Mouse (Mus musculus) testis, adult 2 months (tissue): ENCODE data around the gene 2210010C04Rik.

ENCODE experiments used
- CTCF ChIP-seq: fragments of 200-500 bp; IDR thresholded peaks from 2 replicates; pipeline ENCODE4 v1.5.1; 2012; ENCODE audit warnings: low read depth, mild to moderate bottlenecking, inconsistent platforms, low read length, moderate library complexity; ENCODE audit not compliant: control insufficient read depth, insufficient read depth, insufficient replicate concordance
- POLR2A ChIP-seq: fragments of 200-500 bp; IDR thresholded peaks from 2 replicates; pipeline ENCODE4 v1.6.1; 2012; ENCODE audit warnings: low read depth, mild to moderate bottlenecking, inconsistent platforms, low read length, moderate library complexity; ENCODE audit not compliant: control insufficient read depth

- TF ChIP-seq CTCF (no peak), POLR2A (no peak)
These were observed 26.8 kb upstream of the 2210010C04Rik start for GRCm38 (mm10) chr6:41062081-41062480.
